Mouse (Mus musculus): ENCODE measurements around the gene Dhdh. TPM values are rescaled to one million over a fixed set of nuclear protein-coding genes. Genes with fewer than 3 reads are reported as not detected.
"Not testable (repeated sequence)": the region's sequence is repeated elsewhere in the genome, so short reads cannot be mapped to it uniquely, and the experiment has no call there.

Gene Dhdh
- total RNA-seq, 4 experiments from 2014 or later = 10.2 to 12.8 (median 11.5) TPM

DNA sequence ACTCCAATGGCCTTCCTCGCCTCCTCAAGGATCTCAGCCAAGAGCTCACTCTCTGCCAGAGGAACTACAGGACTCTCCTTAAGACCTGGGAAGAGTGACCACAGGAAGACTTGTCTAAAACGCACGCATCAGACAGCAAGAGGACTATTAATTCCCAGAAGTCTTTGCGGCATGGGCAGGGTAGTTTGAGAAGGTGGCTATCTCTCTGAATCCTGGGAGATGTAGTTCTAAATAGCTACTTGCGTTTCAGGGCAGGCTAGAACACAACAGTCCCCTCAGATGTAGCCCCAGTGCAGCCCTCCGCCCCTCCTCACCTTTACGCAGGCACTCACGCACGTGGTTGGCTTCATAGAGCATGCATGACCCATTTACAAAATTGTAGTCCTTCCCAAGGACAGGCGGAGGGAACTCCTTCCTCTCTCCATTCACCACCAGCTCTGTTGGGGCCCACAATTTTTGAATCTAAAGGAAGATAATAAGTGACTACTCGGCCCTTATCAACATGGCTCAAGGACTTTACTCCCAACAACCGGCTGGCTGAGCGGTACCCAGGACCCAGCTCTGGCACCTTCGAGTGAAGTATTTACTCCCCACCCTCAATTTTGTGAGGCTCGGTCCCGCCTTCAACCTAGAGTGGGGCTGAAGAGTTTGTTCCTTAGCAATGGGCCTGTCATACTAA lies 13.2 kb downstream of the Dhdh start:
- DNase-seq (ENCODE audit: low spot score) = no peak

DNA sequence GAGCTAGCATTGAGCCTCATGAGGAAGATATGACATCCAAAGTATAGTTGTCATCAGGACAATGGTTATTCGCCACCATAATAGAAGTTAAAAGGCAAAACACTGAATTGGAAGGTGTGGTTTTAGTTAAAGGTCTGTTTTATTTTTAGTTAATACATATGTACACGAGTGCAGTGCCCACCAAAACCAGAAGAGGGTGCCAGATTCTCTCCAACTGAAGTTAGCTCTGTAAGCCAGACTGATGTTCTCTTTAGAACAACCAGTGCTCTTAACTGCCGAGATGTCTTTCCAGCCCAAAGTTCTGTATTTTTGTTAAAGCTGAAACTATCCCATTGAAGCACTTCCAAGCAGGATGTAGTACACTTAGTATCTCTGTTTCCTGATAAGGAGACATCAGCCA lies 17.7 kb downstream of the Dhdh start:
- DNase-seq (ENCODE audit: low spot score) = peak; percentile 78

- no peak for DNase-seq (ENCODE audit: low spot score)
Measured at GRCm38 (mm10) chr7:45467090-45467670, 21.4 kb downstream of the Dhdh start.

GRCm38 (mm10) chr7:45466283-45467089 lies 22.1 kb downstream of the Dhdh start, which contains the start of gene Bax:
Bax (minus strand) TSS chr7:45466898.
- peak; percentile 95 for DNase-seq (ENCODE audit: low spot score)

- no peak for DNase-seq (ENCODE audit: low spot score)
Measured at GRCm38 (mm10) chr7:45465549-45465948, 23.1 kb downstream of the Dhdh start.

DNA sequence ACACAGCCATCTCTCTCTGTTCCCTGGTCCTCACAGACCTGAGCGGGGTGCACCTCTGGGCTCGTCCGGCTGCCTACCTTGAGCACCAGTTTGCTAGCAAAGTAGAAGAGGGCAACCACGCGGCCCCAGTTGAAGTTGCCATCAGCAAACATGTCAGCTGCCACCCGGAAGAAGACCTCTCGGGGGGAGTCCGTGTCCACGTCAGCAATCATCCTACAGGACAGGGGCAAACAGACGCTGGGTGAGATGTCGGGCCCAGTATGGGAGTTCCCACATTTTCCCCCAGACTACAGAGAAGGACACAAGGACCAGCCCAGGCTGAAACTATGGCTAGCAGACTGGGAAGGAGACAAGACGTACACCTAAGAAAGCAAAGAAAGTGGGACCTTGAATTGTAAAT lies 23.5 kb downstream of the Dhdh start:
- DNase-seq (ENCODE audit: low spot score) = no peak

DNA sequence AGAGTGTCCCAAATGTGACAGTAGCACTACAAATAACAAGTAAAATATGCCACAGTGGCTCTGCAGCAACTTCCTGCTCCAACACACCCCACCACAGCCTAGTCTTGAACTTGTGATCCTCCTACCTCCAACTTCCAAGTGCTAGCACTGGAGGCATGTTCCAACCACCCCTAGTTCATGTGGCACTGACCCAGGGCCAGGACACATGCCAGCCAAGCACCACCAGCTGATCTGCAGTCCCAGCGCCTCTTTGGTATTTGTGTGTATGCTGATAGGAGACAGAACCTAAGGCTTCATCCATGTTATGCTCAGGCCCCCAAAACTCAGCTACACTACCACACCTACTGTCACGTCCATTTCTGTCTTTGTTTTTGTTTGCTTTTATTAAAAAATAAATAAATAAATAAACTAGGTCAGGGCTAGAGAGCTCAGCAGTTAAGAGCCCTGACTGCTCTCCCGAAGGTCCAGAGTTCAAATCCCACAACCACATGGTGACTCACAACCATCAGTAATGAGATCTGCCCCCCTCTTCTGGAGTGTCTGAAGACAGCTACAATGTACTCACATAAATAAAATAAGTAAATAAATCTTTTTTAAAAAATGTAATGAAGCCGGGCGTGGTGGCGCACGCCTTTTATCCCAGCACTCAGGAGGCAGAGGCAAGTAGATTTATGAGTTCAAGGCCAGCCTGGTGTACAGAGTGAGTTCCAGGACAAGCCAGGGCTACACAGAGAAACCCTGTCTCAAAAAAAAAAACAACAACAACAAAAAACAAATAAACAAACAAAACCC lies 24.4 kb downstream of the Dhdh start:
- DNase-seq (ENCODE audit: low spot score) = no peak

GRCm38 (mm10) chr7:45462868-45463267 lies 25.7 kb downstream of the Dhdh start:
- DNase-seq (ENCODE audit: low spot score) = not testable (repeated sequence)

- no peak for DNase-seq (ENCODE audit: low spot score)
Measured at GRCm38 (mm10) chr7:45462325-45462724, 26.3 kb downstream of the Dhdh start.

GRCm38 (mm10) chr7:45461781-45462180 lies 26.8 kb downstream of the Dhdh start:
- DNase-seq (ENCODE audit: low spot score) = no peak

- no peak for DNase-seq (ENCODE audit: low spot score)
Measured at GRCm38 (mm10) chr7:45461326-45461725, 27.3 kb downstream of the Dhdh start.

- peak; percentile 68 for DNase-seq (ENCODE audit: low spot score)
Measured at GRCm38 (mm10) chr7:45460860-45461314, 27.7 kb downstream of the Dhdh start.

DNA sequence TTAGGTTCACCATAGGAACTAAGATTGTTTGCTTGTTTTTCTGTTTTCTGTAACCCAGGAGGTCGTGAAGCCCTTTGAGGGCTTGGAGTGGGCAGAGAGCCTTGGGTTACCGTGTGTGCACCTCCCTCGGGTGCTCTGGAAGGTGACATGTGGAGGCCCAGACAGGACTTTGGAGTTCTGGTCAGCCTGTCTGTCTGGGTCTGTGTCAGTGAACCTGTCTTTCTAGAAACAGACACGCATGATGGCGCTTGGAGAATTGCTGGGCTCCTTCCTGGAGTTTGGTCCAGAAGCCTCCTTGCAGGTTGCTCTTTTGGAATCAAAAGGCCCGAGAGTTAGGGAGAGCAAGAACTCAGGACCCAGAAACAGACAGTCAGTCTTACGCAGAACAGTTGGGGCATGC lies 28.2 kb downstream of the Dhdh start:
- DNase-seq (ENCODE audit: low spot score) = no peak

GRCm38 (mm10) chr7:45459564-45460140 lies 29.0 kb downstream of the Dhdh start, which contains the start of gene Ftl1:
Ftl1 (minus strand) TSS chr7:45459884.
- peak; percentile 98 for DNase-seq (ENCODE audit: low spot score)

DNA sequence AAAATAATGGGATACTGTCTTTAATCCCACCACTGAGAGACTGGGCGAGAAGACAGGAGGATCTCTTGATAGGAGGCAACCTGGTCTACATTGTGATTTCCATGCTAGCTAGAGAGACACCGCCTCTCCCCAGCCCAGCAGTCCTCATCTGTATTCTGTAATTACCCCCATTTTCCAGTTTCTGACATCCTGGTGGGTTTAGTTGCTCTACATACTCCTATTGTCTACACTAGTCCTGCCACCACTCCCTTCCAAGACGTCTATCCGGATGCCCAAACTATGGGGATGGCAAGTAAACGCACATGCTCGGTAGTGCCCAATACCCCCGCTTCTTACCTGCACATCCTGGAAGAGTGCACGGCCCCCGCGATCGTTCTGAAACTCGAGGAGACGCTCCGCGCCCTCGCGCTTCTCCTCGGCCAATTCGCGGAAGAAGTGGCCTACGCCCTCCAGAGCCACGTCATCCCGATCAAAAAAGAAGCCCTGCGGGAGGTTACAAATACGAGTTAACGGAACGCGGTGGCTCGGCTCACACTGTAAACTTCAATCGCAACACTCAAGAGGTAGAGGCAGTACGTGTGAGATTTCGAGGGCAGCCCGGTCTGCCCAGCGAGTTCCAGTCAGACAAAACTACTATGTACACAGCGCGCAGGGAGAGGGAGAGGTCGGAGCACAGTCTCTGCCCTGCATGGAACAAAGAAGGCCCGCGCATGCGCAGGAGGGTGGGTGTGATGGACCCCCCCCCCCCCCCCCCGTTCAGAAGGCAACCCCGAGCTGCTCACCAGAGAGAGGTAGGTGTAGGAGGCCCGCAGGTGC lies 29.6 kb downstream of the Dhdh start:
- DNase-seq (ENCODE audit: low spot score) = peak; percentile 84

GRCm38 (mm10) chr7:45457204-45458060 lies 31.2 kb downstream of the Dhdh start:
- DNase-seq (ENCODE audit: low spot score) = peak; percentile 55

DNA sequence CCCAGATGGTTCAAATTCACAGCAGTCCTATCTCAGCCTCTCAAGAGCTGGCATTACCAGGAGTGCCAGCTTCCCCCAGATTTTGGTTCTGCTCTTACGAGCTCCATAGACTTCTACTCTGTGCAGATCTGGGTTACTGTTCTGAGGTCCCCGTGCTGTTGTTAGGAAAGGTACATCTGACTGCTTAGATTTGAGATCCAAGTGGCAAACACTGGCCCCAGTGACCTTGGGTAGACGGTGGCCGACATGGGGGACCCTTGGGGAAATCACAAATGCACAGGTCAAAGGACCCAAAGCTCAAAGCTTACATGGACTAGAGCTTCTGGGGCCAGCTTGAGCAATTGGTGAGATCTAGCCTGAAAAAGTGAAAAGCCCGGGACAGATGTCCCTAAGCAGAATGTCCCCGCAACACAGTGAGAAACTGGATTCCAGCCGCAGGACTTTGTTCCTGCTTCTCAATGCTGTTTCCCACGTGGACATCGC lies 31.8 kb downstream of the Dhdh start:
- DNase-seq (ENCODE audit: low spot score) = no peak

DNA sequence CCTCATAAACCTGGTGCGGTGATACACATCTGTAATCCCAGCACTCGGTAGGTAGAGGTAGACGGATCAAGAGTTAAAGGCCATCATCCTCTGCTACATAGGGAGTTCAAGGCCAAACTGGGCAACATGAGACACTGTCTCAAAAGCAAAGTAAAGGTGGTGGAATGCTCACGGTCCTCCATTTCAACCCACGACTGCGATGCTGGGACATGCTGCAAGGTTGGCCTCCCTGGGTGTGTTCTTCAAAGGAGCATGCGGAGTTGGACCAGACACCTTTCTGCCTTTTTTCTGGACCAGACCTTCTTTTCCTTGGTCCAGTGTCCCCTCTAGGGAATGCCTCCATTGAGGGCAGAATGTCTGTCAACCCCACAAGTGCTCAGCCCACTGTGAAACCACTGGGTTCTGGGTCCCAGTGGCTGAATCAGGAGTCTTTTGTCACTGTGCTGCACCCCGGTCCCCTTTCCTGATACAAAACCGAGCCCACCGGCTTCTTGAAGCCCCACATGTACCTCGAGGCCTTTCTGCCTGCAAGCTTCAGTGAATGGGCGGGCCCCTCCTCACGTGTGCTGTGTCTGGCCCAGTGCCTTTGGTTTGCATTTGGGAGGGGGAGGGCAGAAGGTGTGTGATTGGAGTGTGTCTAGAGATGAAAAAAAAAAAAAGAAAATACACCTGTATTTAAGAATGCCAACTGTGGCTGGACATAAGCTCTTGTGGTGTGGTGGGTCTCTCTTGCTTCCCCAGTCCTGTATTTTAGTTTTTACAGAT lies 32.5 kb downstream of the Dhdh start:
- no peak for DNase-seq (ENCODE audit: low spot score)
